Mouse (Mus musculus): ENCODE data around the gene Rbmy.
"Not testable (repeated sequence)": the region's sequence is repeated elsewhere in the genome, so short reads cannot be mapped to it uniquely, and the experiment has no call there.

Rbmy gene

DNA sequence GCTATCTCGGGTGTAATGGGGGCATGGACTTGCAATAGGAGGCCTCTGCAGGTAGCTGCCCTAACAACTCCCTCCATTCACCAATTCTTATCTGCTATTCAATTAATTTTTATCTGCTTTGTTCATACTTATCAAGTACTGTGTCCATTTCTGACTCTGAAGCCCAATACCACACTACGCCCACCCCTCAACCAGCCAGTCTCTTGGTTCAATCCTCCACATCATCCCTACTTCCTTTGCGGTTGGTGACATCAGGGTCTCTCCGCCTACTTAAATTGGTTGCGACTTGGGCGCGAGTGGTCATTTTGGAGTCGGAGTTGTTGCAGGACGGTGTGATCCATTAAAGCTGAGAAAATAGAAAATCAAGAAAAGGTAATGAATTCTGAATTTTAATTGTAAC is at the start of gene Rbmy, which contains the start of gene Gm10256:
Gene Rbmy, plus strand, starts transcription at position 301 of the 400 bp plus-strand sequence.
Gene Gm10256, plus strand, starts transcription at position 320 of the 400 bp plus-strand sequence.
- not testable (repeated sequence) for DNase-seq

DNA sequence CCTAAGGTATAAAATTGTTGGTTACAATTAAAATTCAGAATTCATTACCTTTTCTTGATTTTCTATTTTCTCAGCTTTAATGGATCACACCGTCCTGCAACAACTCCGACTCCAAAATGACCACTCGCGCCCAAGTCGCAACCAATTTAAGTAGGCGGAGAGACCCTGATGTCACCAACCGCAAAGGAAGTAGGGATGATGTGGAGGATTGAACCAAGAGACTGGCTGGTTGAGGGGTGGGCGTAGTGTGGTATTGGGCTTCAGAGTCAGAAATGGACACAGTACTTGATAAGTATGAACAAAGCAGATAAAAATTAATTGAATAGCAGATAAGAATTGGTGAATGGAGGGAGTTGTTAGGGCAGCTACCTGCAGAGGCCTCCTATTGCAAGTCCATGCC is 34.4 kb upstream of the Rbmy start, which contains the start of gene Gm4064:
Gene Gm4064, minus strand, starts transcription at position 101 of the 400 bp plus-strand sequence.
- DNase-seq = not testable (repeated sequence)

Data from cerebellum, postnatal 10 days (tissue).